Mouse (Mus musculus) heart, postnatal 0 days (tissue): ENCODE measurements around the gene Cops9. TPM values are rescaled to one million over a fixed set of nuclear protein-coding genes. Genes with fewer than 3 reads are reported as not detected.

Source experiments
- ATAC-seq: fragments of 200-750 bp; cut with Nextera tagmentation; 2 replicates; pipeline ENCODE4 v1.8.0; 2017; ENCODE audit warnings: low read depth, moderate number of reproducible peaks, moderate library complexity; ENCODE audit not compliant: insufficient read depth
- DNase-seq: peaks from one replicate; pipeline ENCODE4 v3.0.0-alpha.2; 2016; ENCODE audit warnings: low spot score
- H3K27ac ChIP-seq: fragments of 300-500 bp; sonication (generic); 2 replicates; pipeline ENCODE4 v1.5.1; 2014; ENCODE audit warnings: low read depth, mild to moderate bottlenecking
- H3K27me3 ChIP-seq: fragments of 300-500 bp; sonication (generic); 2 replicates; pipeline ENCODE4 v1.6.1; 2014; ENCODE audit warnings: low read length, mixed read lengths; ENCODE audit not compliant: control insufficient read depth, insufficient read depth
- H3K36me3 ChIP-seq: fragments of 300-500 bp; sonication (generic); replicated peaks from 2 replicates; pipeline ENCODE4 v1.6.1; 2014; ENCODE audit warnings: low read length, mixed read lengths; ENCODE audit not compliant: control insufficient read depth, insufficient read depth
- H3K4me1 ChIP-seq: fragments of 300-500 bp; sonication (generic); 2 replicates; pipeline ENCODE4 v1.6.1; 2014; ENCODE audit warnings: antibody characterized with exemption; ENCODE audit not compliant: control insufficient read depth, insufficient read depth
- H3K4me2 ChIP-seq: fragments of 300-500 bp; sonication (generic); 2 replicates; pipeline ENCODE4 v1.6.1; 2014; ENCODE audit warnings: low read depth, mild to moderate bottlenecking, low read length, moderate library complexity
- H3K4me3 ChIP-seq: fragments of 300-500 bp; sonication (generic); 2 replicates; pipeline ENCODE4 v1.5.1; 2014; ENCODE audit warnings: low read depth, low read length
- H3K9ac ChIP-seq: fragments of 300-500 bp; sonication (generic); replicated peaks from 2 replicates; pipeline ENCODE4 v1.6.1; 2014; ENCODE audit warnings: low read depth, low read length, mixed read lengths
- H3K9me3 ChIP-seq: fragments of 300-500 bp; sonication (generic); replicated peaks from 2 replicates; pipeline ENCODE4 v1.6.1; 2016; ENCODE audit warnings: low read length; ENCODE audit not compliant: control insufficient read depth
- CTCF ChIP-seq: IDR thresholded peaks from 2 replicates; pipeline ENCODE4 v1.5.1; 2016; ENCODE audit warnings: antibody characterized with exemption, control low read depth, low read depth
- EP300 ChIP-seq: IDR thresholded peaks from 2 replicates; pipeline ENCODE4 v1.6.1; 2016; ENCODE audit warnings: antibody characterized with exemption, low read depth
- WGBS: fragments of 180-500 bp; shearing (Covaris S2); extraction: QIAGEN DNeasy Blood & Tissue Kit; methylation state at CpG from one replicate; pipeline ENCODE4 v1.1.7; 2014; 5-methylcytosine and 5-hydroxymethylcytosine counted together
- polyA plus RNA-seq: library from polyadenylated mRNA; unstranded; fragments of >200 nt; fragmentation: Nextera tagmentation; extraction: Ambion mirVana; gene quantifications from 2 replicates; pipeline ENCODE4 v1.2.1, GENCODE M21; 2015
- total RNA-seq: library from RNA; depleted of rRNA; stranded (reverse); fragments of >200 nt; gene quantifications from 2 replicates; pipeline ENCODE4 v1.2.3, GENCODE M21; 2014; ENCODE audit warnings: low replicate concordance

Cops9 gene
- total and polyA plus RNA-seq, 2 experiments from 2014 or later = 187 to 507 TPM

GRCm38 (mm10) chr1:92637501-92638172 is 4.1 kb downstream of the Cops9 start:
- Histone ChIP-seq H3K4me2 (no peak overlapping the region), H3K9me3 (no peaks in the 10 kb centered on the region), H3K27me3 (no peaks in the 10 kb centered on the region), H3K36me3 (peaks cover 27% of the 10 kb centered on the region), H3K4me1 (peaks cover 16% of the 10 kb centered on the region), H3K27ac (no peak overlapping the region), H3K4me3 (no peak overlapping the region), H3K9ac (no peak overlapping the region)
- no peak for TF ChIP-seq CTCF
- TF ChIP-seq EP300 = no peak
- ATAC-seq = no peak
- WGBS = 88% methylated on average over 15 of the region's 15 CpGs
- DNase-seq = no peak

GRCm38 (mm10) chr1:92636676-92637075 is 5.1 kb downstream of the Cops9 start:
- Histone ChIP-seq H3K9me3 (no peaks in the 10 kb centered on the region), H3K4me1 (peaks cover 9% of the 10 kb centered on the region), H3K27me3 (no peaks in the 10 kb centered on the region), H3K36me3 (peaks cover 27% of the 10 kb centered on the region), H3K4me2 (no peak overlapping the region), H3K27ac (no peak overlapping the region), H3K4me3 (no peak overlapping the region), H3K9ac (no peak overlapping the region)
- 88% methylated on average over 11 of the region's 11 CpGs for WGBS
- no peak for DNase-seq
- ATAC-seq = no peak
- TF ChIP-seq EP300 = no peak
- TF ChIP-seq CTCF = no peak

- 85% methylated on average over 8 of the region's 8 CpGs for WGBS
- Histone ChIP-seq H3K27ac (no peak overlapping the region), H3K9me3 (no peaks in the 10 kb centered on the region), H3K4me1 (peaks cover 7% of the 10 kb centered on the region), H3K36me3 (peaks cover 27% of the 10 kb centered on the region), H3K4me3 (no peak overlapping the region), H3K4me2 (no peak overlapping the region), H3K27me3 (no peaks in the 10 kb centered on the region), H3K9ac (no peak overlapping the region)
- TF ChIP-seq CTCF = no peak
- ATAC-seq (no peak), DNase-seq (no peak)
Observed at GRCm38 (mm10) chr1:92636015-92636414, 5.8 kb downstream of the Cops9 start.

- no peak for DNase-seq
- H3K27me3 ChIP-seq = no peaks in the 10 kb centered on the region
- no peak overlapping the region for H3K4me2 ChIP-seq
- no peak for ATAC-seq
- no peaks in the 10 kb centered on the region for H3K4me1 ChIP-seq
- 75% methylated on average over 4 of the region's 4 CpGs for WGBS
- H3K27ac ChIP-seq = no peak overlapping the region
- TF ChIP-seq CTCF (no peak), EP300 (no peak)
- H3K9ac ChIP-seq = no peak overlapping the region
- H3K4me3 ChIP-seq = no peak overlapping the region
- peaks cover 27% of the 10 kb centered on the region for H3K36me3 ChIP-seq
- H3K9me3 ChIP-seq = no peaks in the 10 kb centered on the region
Observed at GRCm38 (mm10) chr1:92634976-92635599, 6.7 kb downstream of the Cops9 start.

GRCm38 (mm10) chr1:92634569-92634968 is 7.2 kb downstream of the Cops9 start:
- Histone ChIP-seq H3K9me3 (no peaks in the 10 kb centered on the region), H3K27ac (no peak overlapping the region), H3K27me3 (no peaks in the 10 kb centered on the region), H3K36me3 (peaks cover 24% of the 10 kb centered on the region), H3K4me1 (no peaks in the 10 kb centered on the region), H3K9ac (no peak overlapping the region), H3K4me2 (no peak overlapping the region), H3K4me3 (no peak overlapping the region)
- WGBS = 36% methylated on average over 1 of the region's 1 CpGs
- DNase-seq = no peak
- ATAC-seq = no peak
- no peak for TF ChIP-seq CTCF
- no peak for TF ChIP-seq EP300

- ATAC-seq (no peak), DNase-seq (no peak)
- Histone ChIP-seq H3K4me3 (no peak overlapping the region), H3K4me2 (no peak overlapping the region), H3K27me3 (no peaks in the 10 kb centered on the region), H3K9me3 (no peaks in the 10 kb centered on the region), H3K9ac (no peak overlapping the region), H3K27ac (no peak overlapping the region), H3K4me1 (no peaks in the 10 kb centered on the region), H3K36me3 (peaks cover 20% of the 10 kb centered on the region)
- TF ChIP-seq EP300 (no peak), CTCF (no peak)
- WGBS = 80% methylated on average over 8 of the region's 8 CpGs
Observed at GRCm38 (mm10) chr1:92633726-92634125, 8.1 kb downstream of the Cops9 start.
